24 mouse cellular contexts compared by ENCODE assay signal in genomic region chr15:67391918-67392317, GRCm38 (mm10).
"Had no signal": no experiment of that assay in that cellular context is flagged by ENCODE, and none has a peak within 500 bp of the region (broad histone marks: within the 10 kb centered on the region; RNA-seq: fewer than 3 reads in every experiment).

No protein-coding gene starts in this region.

- H3K4me3 ChIP-seq: gastrocnemius, adult 2 months; heart, embryonic 10.5 days; heart, embryonic 12.5 days; hindbrain, embryonic 10.5 days; hindbrain, embryonic 12.5 days; intestine, embryonic 15.5 days; layer of hippocampus, adult 2 months; left cerebral cortex, adult 2 months; limb, embryonic 10.5 days; limb, embryonic 12.5 days had no signal

- H3K9ac ChIP-seq: heart, embryonic 12.5 days; hindbrain, embryonic 12.5 days; hindbrain, embryonic 14.5 days; intestine, embryonic 15.5 days; limb, embryonic 12.5 days had no signal

- H3K9me3 ChIP-seq: heart, embryonic 10.5 days; heart, embryonic 12.5 days; hindbrain, embryonic 10.5 days; hindbrain, embryonic 12.5 days; intestine, embryonic 15.5 days; limb, embryonic 10.5 days; limb, embryonic 12.5 days had no signal

- DNase-seq: gastrocnemius, adult 2 months; gastrocnemius, postnatal 10 days; gastrocnemius, postnatal 25 days; heart, adult 18-20 months; heart, postnatal 10 days; heart, postnatal 4 days; kidney, adult 18-20 months; kidney, adult 8-10 months; kidney, postnatal 10 days; kidney, postnatal 25 days; kidney, postnatal 4 days had no signal

- H3K27me3 ChIP-seq: heart, embryonic 12.5 days; hindbrain, embryonic 12.5 days; intestine, embryonic 15.5 days; limb, embryonic 12.5 days had no signal

- ATAC-seq: hindbrain, embryonic 16.5 days; inflammation-experienced regulatory T-cells, adult 6 months; intestine, embryonic 15.5 days; intestine, postnatal 0 days had no signal

- H3K4me2 ChIP-seq: heart, embryonic 12.5 days; hindbrain, embryonic 12.5 days; hindbrain, embryonic 14.5 days; intestine, embryonic 15.5 days; limb, embryonic 12.5 days had no signal

- H3K4me1 ChIP-seq: heart, embryonic 10.5 days; heart, embryonic 12.5 days; hindbrain, embryonic 10.5 days; hindbrain, embryonic 12.5 days; intestine, embryonic 15.5 days; limb, embryonic 10.5 days; limb, embryonic 12.5 days had no signal

- H3K27ac ChIP-seq: gastrocnemius, adult 2 months; heart, embryonic 10.5 days; hindbrain, embryonic 10.5 days; hindbrain, embryonic 12.5 days; hindbrain, embryonic 14.5 days; intestine, embryonic 15.5 days; layer of hippocampus, adult 2 months; left cerebral cortex, adult 2 months; limb, embryonic 10.5 days; limb, embryonic 12.5 days had no signal

- H3K36me3 ChIP-seq: heart, embryonic 10.5 days; heart, embryonic 12.5 days; hindbrain, embryonic 10.5 days; hindbrain, embryonic 12.5 days; intestine, embryonic 15.5 days; limb, embryonic 10.5 days; limb, embryonic 12.5 days had no signal
